Mouse (Mus musculus) stomach, postnatal 0 days (tissue): Measurements from ENCODE around the gene Upk3bl. TPM values are rescaled to one million over a fixed set of nuclear protein-coding genes. Genes with fewer than 3 reads are reported as not detected.

ENCODE experiments used
- ATAC-seq: fragments of 200-750 bp; cut with Nextera tagmentation; 2 replicates; pipeline ENCODE4 v1.8.0; 2017; ENCODE audit not compliant: low FRiP score, low TSS enrichment
- DNase-seq: peaks from one replicate; pipeline ENCODE4 v3.0.0-alpha.2; 2016; ENCODE audit warnings: low spot score
- H3K27ac ChIP-seq: fragments of 300-500 bp; sonication (generic); replicated peaks from 2 replicates; pipeline ENCODE4 v1.5.1; 2014; ENCODE audit warnings: mild to moderate bottlenecking, control low read depth
- H3K27me3 ChIP-seq: fragments of 300-500 bp; sonication (generic); 2 replicates; pipeline ENCODE4 v1.6.1; 2014; ENCODE audit warnings: low read length; ENCODE audit not compliant: control insufficient read depth, insufficient read depth
- H3K36me3 ChIP-seq: fragments of 300-500 bp; sonication (generic); 2 replicates; pipeline ENCODE4 v1.6.1; 2014; ENCODE audit warnings: low read length, mixed read lengths; ENCODE audit not compliant: control insufficient read depth, insufficient read depth
- H3K4me1 ChIP-seq: fragments of 300-500 bp; sonication (generic); replicated peaks from 2 replicates; pipeline ENCODE4 v1.6.1; 2014; ENCODE audit warnings: antibody characterized with exemption; ENCODE audit not compliant: control insufficient read depth, insufficient read depth
- H3K4me2 ChIP-seq: fragments of 300-500 bp; sonication (generic); replicated peaks from 2 replicates; pipeline ENCODE4 v1.6.1; 2014; ENCODE audit warnings: low read depth, mild to moderate bottlenecking, control low read depth, moderate library complexity
- H3K4me3 ChIP-seq: fragments of 300-500 bp; sonication (generic); 2 replicates; pipeline ENCODE4 v1.5.1; 2014; ENCODE audit warnings: low read depth, low read length, control low read depth
- H3K9ac ChIP-seq: fragments of 300-500 bp; sonication (generic); 2 replicates; pipeline ENCODE4 v1.6.1; 2014; ENCODE audit warnings: mild to moderate bottlenecking, low read length, control low read depth, mixed read lengths
- H3K9me3 ChIP-seq: fragments of 300-500 bp; sonication (generic); 2 replicates; pipeline ENCODE4 v1.6.1; 2016; ENCODE audit warnings: low read length; ENCODE audit not compliant: control insufficient read depth
- CTCF ChIP-seq: IDR thresholded peaks from 2 replicates; pipeline ENCODE4 v1.5.1; 2016; ENCODE audit warnings: antibody characterized with exemption, low read depth, mild to moderate bottlenecking, moderate library complexity
- EP300 ChIP-seq: optimal IDR thresholded peaks from 2 replicates; pipeline ENCODE3; 2016; ENCODE audit warnings: antibody characterized with exemption
- WGBS: fragments of 180-500 bp; shearing (Covaris S2); extraction: QIAGEN DNeasy Blood & Tissue Kit; methylation state at CpG from one replicate; pipeline ENCODE4 v1.1.7; 2014; 5-methylcytosine and 5-hydroxymethylcytosine counted together
- polyA plus RNA-seq: library from polyadenylated mRNA; unstranded; fragments of >200 nt; fragmentation: Nextera tagmentation; extraction: Ambion mirVana; gene quantifications from 2 replicates; pipeline ENCODE4 v1.2.1, GENCODE M21; 2015

Upk3bl gene
- polyA plus RNA-seq, 1 experiment from 2014 or later: 27.4 TPM

DNA sequence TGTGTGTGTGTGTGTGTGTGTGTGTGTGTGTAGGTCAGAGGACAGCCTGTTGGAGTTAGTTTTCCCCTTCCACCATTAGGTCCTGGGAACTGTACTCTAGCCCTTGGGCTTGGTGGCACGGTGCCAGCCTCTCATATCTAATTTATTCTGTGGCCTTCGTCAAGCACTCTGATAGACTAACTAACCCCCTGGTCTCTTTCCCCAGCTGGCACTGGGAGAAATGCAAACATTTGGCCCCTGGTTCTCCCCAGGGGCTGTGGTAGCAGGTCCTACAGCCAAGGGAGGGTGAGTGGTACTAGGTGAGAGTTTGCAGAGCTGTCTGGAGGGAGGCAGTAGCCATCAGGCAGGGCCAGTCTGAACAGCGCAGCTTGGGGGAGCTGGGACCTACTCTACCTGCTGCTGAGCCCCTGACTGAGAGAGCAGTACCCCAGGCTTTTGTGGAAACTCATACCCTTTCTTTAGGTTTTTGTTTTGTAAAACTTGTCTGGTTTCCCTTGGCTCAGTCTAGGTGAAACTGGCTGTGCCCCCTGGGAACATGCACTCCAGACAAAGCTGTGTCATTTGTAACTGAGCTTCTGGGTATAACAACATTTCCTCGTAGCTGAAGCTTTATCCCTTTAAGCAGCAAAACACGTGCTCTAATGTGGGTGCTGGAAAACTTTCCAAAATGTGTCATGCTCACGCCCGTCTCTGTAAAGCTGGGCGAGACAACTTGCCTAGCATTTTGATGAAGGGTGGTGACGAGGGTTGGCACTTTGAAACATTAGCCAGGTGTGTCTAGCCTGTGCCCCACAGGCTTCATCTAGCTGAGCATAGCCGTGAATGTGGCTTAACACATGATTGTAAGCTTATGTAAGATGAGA is 38.0 kb upstream of the Upk3bl start:
- H3K4me1 ChIP-seq: no peaks in the 10 kb centered on the region; the same call in 1 of the 2 replicates
- H3K9me3 ChIP-seq: no peaks in the 10 kb centered on the region
- H3K4me3 ChIP-seq: no peak overlapping the region
- H3K9ac ChIP-seq: peak overlapping the region; percentile 45; the same call in 1 of the 2 replicates
- peak; percentile 79 for DNase-seq
- H3K4me2 ChIP-seq: no peak overlapping the region
- H3K36me3 ChIP-seq: no peaks in the 10 kb centered on the region; the same call in 1 of the 2 replicates
- TF ChIP-seq CTCF: no peak
- TF ChIP-seq EP300: no peak
- ATAC-seq: peak; percentile 82
- no peaks in the 10 kb centered on the region for H3K27me3 ChIP-seq
- H3K27ac ChIP-seq: peak overlapping the region; percentile 95
- 47% methylated on average over 10 of the region's 10 CpGs for WGBS

DNA sequence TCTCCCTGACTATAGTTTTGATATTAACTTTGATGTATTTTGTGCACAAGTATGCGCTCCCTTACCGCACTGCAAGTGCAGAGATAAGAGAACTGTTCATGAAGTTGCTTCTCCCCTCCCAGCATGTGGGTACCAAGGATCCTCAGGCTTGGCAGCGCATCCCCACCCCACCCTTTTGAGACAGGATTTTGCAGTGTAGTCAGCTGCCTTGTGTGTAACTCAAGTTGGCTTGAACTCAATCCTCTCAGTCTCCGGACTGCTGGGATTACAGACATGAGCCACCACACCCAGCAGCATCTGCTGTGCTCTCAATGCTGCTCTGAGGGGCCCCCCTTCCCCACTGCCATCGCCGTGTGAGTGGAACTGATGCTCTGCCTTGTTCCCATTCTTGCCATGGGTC is 37.0 kb upstream of the Upk3bl start:
- no peaks in the 10 kb centered on the region for H3K27me3 ChIP-seq
- ATAC-seq (no peak), DNase-seq (no peak)
- no peaks in the 10 kb centered on the region; the same call in 1 of the 2 replicates for H3K36me3 ChIP-seq
- H3K4me3 ChIP-seq: no peak overlapping the region
- no peaks in the 10 kb centered on the region for H3K9me3 ChIP-seq
- H3K27ac ChIP-seq: peak overlapping the region; percentile 95
- no peak overlapping the region for H3K9ac ChIP-seq
- WGBS: 53% methylated on average over 6 of the region's 6 CpGs
- TF ChIP-seq CTCF: no peak
- H3K4me1 ChIP-seq: no peaks in the 10 kb centered on the region; the same call in 1 of the 2 replicates
- H3K4me2 ChIP-seq: no peak overlapping the region

DNA sequence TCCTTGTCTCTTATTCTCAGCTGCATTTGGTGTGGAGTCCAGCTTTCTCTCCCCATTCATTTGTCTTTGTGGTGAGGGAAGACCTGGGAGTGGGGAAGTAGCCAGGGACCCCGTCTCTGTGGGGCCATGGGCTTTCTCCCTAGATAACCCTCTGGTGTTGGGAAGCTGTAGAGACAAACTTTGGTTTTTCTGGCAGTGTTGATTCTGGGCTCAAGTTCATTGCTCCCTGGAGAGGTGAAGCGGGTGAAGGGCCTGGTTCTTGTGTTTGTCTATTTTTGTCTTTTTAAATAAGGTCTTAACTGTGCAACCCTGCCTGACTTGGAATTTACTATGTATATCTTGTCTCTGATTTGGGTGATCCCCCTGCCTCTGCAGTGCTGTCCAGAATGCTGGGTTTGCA is 35.6 kb upstream of the Upk3bl start:
- H3K9me3 ChIP-seq: no peaks in the 10 kb centered on the region
- H3K4me2 ChIP-seq: no peak overlapping the region
- TF ChIP-seq EP300: no peak
- no peak for TF ChIP-seq CTCF
- 62% methylated on average over 2 of the region's 2 CpGs for WGBS
- H3K27me3 ChIP-seq: no peaks in the 10 kb centered on the region
- no peaks in the 10 kb centered on the region for H3K36me3 ChIP-seq
- no peak for DNase-seq
- ATAC-seq: no peak
- no peak overlapping the region for H3K27ac ChIP-seq
- no peak overlapping the region for H3K4me3 ChIP-seq
- no peaks in the 10 kb centered on the region; the same call in 1 of the 2 replicates for H3K4me1 ChIP-seq
- H3K9ac ChIP-seq: no peak overlapping the region

DNA sequence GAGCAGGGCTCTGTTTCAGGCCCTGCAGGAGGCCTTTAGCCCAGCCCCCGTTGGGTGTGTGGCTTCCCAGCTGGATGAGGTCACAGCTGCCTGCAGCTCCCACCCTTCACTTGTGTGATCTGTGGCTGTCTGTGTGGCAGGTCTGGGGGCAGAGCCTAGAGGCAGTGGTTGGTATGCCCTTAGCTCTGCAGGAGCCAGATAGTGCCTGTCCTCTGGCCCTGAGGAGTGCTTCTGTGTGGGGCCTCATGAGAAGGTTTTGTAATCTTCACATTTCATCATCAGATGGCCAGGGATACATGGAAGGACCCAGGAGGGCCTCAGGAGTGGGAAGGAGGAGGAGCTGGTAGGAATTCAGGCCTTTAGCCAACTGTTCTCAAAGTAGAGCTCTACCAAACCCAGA is 34.4 kb upstream of the Upk3bl start:
- TF ChIP-seq CTCF: no peak
- TF ChIP-seq EP300: no peak
- H3K9ac ChIP-seq: no peak overlapping the region
- no peak overlapping the region for H3K4me2 ChIP-seq
- H3K36me3 ChIP-seq: no peaks in the 10 kb centered on the region
- no peaks in the 10 kb centered on the region for H3K27me3 ChIP-seq
- ATAC-seq: 0 out of 2 replicates have a peak, but pooled peaks have one; percentile 4
- 28% methylated on average over 1 of the region's 1 CpGs for WGBS
- H3K4me1 ChIP-seq: no peaks in the 10 kb centered on the region; the same call in 1 of the 2 replicates
- peak overlapping the region; percentile 45; the same call in 1 of the 2 replicates for H3K27ac ChIP-seq
- no peak overlapping the region for H3K4me3 ChIP-seq
- DNase-seq: no peak
- no peaks in the 10 kb centered on the region for H3K9me3 ChIP-seq

DNA sequence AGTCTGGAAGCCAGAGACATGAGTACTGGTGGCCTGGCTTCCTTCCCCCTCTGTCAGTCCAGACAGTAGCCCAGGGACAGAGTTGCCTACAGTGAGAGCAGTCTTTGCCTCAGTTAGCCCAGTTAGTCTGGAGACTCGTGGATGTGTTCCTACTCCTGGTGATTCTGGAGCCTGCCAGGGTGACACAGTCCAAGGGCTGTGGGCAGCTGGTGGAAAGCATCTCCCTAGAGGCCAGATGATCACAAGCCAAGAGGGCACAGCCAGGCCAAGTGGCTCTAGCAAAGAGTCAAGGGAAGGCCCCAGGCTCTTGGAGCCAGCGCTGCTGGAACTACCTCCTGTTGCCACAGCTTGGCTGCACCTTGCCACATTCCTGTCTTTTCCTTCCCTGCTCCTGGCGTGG is 28.6 kb upstream of the Upk3bl start:
- Histone ChIP-seq H3K9ac (no peak overlapping the region), H3K4me3 (no peak overlapping the region), H3K36me3 (peaks cover 14% of the 10 kb centered on the region), H3K9me3 (no peaks in the 10 kb centered on the region), H3K4me2 (no peak overlapping the region), H3K4me1 (no peaks in the 10 kb centered on the region), H3K27me3 (no peaks in the 10 kb centered on the region), H3K27ac (no peak overlapping the region)
- no peak for ATAC-seq
- WGBS: 94% methylated on average over 3 of the region's 3 CpGs
- TF ChIP-seq CTCF (no peak), EP300 (no peak)
- DNase-seq: no peak

DNA sequence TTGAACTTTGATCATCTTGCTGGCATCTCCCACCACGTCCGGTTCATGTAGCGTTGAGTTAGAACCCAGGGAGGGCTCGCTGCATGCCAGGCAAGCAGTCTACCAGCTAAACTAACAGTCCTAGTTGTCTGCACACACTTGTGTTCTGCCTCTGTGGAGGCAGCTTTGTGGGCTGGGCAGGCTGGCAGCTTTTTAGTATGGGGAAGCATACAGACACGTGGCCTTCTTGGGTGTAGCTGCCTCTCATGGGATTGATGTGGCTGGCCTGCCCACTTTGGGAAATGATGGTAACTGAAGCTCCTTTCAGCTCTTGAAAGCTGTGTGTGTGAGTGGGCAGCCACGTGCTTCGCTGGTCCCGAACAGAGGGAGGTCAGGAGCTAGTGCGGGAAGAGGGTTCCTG is 27.4 kb upstream of the Upk3bl start:
- WGBS: 91% methylated on average over 9 of the region's 9 CpGs
- Histone ChIP-seq H3K27ac (no peak overlapping the region), H3K9me3 (no peaks in the 10 kb centered on the region), H3K4me2 (no peak overlapping the region), H3K9ac (no peak overlapping the region), H3K4me3 (no peak overlapping the region), H3K27me3 (no peaks in the 10 kb centered on the region), H3K36me3 (peaks cover 19% of the 10 kb centered on the region), H3K4me1 (no peaks in the 10 kb centered on the region)
- ATAC-seq (no peak), DNase-seq (no peak)
- TF ChIP-seq EP300 (no peak), CTCF (no peak)
